Mouse (Mus musculus): ENCODE results near the gene Pou3f4. TPM values are rescaled to one million over a fixed set of nuclear protein-coding genes. Genes with fewer than 3 reads are reported as not detected.

Pou3f4 gene
- polyA plus RNA-seq, 1 experiment from 2014 or later = 20.2 TPM

- no peaks in the 10 kb centered on the region for H3K36me3 ChIP-seq
- no peak overlapping the region for H3K4me3 ChIP-seq
- no peaks in the 10 kb centered on the region for H3K4me1 ChIP-seq
- WGBS = 72% methylated on average over 2 of the region's 2 CpGs
- ATAC-seq (ENCODE audit: low FRiP score) = no peak
- H3K4me2 ChIP-seq (replicated peaks) = no peak overlapping the region
- no peak overlapping the region for H3K9ac ChIP-seq
- H3K9me3 ChIP-seq (replicated peaks) = no peaks in the 10 kb centered on the region
- H3K27ac ChIP-seq = no peak overlapping the region
- H3K27me3 ChIP-seq = no peaks in the 10 kb centered on the region
Measured at GRCm38 (mm10) chrX:110837450-110837849, 23.4 kb downstream of the Pou3f4 start.

- Histone ChIP-seq H3K27me3 (no peaks in the 10 kb centered on the region), H3K4me2 (replicated peaks) (no peak overlapping the region), H3K9ac (no peak overlapping the region), H3K36me3 (no peaks in the 10 kb centered on the region), H3K4me1 (no peaks in the 10 kb centered on the region), H3K27ac (no peak overlapping the region), H3K9me3 (replicated peaks) (no peaks in the 10 kb centered on the region), H3K4me3 (no peak overlapping the region)
- 51% methylated on average over 2 of the region's 2 CpGs for WGBS
- ATAC-seq (ENCODE audit: low FRiP score) = no peak
Measured at GRCm38 (mm10) chrX:110851300-110851699, 37.2 kb downstream of the Pou3f4 start.
